Mouse (Mus musculus): ENCODE measurements at regions not wholly inside any gene's neighbourhood (a gene's known extent, or its start where the extent isn't known, plus 50 kb on each side); places are given as distances from the start of the nearest gene placed in this dataset.

- WGBS: 28% methylated on average over 8 of the region's 8 CpGs
- no peaks in the 10 kb centered on the region for H3K36me3 ChIP-seq (ENCODE audit: control insufficient read depth, insufficient read depth, low read length)
- no peak overlapping the region for H3K4me2 ChIP-seq (ENCODE audit: low read depth, low read length)
- no peaks in the 10 kb centered on the region for H3K4me1 ChIP-seq (replicated peaks; ENCODE audit: control insufficient read depth, insufficient read depth, low read length)
- ATAC-seq (ENCODE audit: low read depth): no peak
- no peaks in the 10 kb centered on the region for H3K27me3 ChIP-seq (ENCODE audit: control insufficient read depth, insufficient read depth, low read depth, low read length)
- no peaks in the 10 kb centered on the region for H3K9me3 ChIP-seq (ENCODE audit: control insufficient read depth, low read length)
- no peak overlapping the region for H3K9ac ChIP-seq (ENCODE audit: low read length)
- H3K4me3 ChIP-seq (ENCODE audit: low read length): no peak overlapping the region
- no peak overlapping the region for H3K27ac ChIP-seq (ENCODE audit: low read length)
Measured at GRCm38 (mm10) chr7:135792918-135793317, 76.8 kb upstream of the Mki67 start.

GRCm38 (mm10) chr7:135794238-135794637 is 78.1 kb upstream of the Mki67 start:
- H3K27me3 ChIP-seq (ENCODE audit: control insufficient read depth, insufficient read depth, low read depth, low read length): no peaks in the 10 kb centered on the region
- no peak overlapping the region for H3K4me2 ChIP-seq (ENCODE audit: low read depth, low read length)
- no peak overlapping the region for H3K9ac ChIP-seq (ENCODE audit: low read length)
- no peaks in the 10 kb centered on the region for H3K9me3 ChIP-seq (ENCODE audit: control insufficient read depth, low read length)
- H3K4me3 ChIP-seq (ENCODE audit: low read length): no peak overlapping the region
- H3K4me1 ChIP-seq (replicated peaks; ENCODE audit: control insufficient read depth, insufficient read depth, low read length): no peaks in the 10 kb centered on the region
- ATAC-seq (ENCODE audit: low read depth): no peak
- 44% methylated on average over 7 of the region's 7 CpGs for WGBS
- no peaks in the 10 kb centered on the region for H3K36me3 ChIP-seq (ENCODE audit: control insufficient read depth, insufficient read depth, low read length)
- no peak overlapping the region for H3K27ac ChIP-seq (ENCODE audit: low read length)

- 37% methylated on average over 2 of the region's 2 CpGs for WGBS
- Histone ChIP-seq H3K9me3 (ENCODE audit: control insufficient read depth, low read length) (no peaks in the 10 kb centered on the region), H3K4me1 (replicated peaks; ENCODE audit: control insufficient read depth, insufficient read depth, low read length) (no peaks in the 10 kb centered on the region), H3K36me3 (ENCODE audit: control insufficient read depth, insufficient read depth, low read length) (no peaks in the 10 kb centered on the region), H3K4me3 (ENCODE audit: low read length) (no peak overlapping the region), H3K4me2 (ENCODE audit: low read depth, low read length) (no peak overlapping the region), H3K27ac (ENCODE audit: low read length) (no peak overlapping the region), H3K27me3 (ENCODE audit: control insufficient read depth, insufficient read depth, low read depth, low read length) (no peaks in the 10 kb centered on the region), H3K9ac (ENCODE audit: low read length) (no peak overlapping the region)
- ATAC-seq (ENCODE audit: low read depth): no peak
Measured at GRCm38 (mm10) chr7:135794679-135795078, 78.5 kb upstream of the Mki67 start.

GRCm38 (mm10) chr7:135798441-135798840 is 82.3 kb upstream of the Mki67 start:
- H3K9me3 ChIP-seq (ENCODE audit: control insufficient read depth, low read length): no peaks in the 10 kb centered on the region
- H3K4me3 ChIP-seq (ENCODE audit: low read length): no peak overlapping the region
- no peak overlapping the region for H3K4me2 ChIP-seq (ENCODE audit: low read depth, low read length)
- no peak overlapping the region for H3K27ac ChIP-seq (ENCODE audit: low read length)
- no peaks in the 10 kb centered on the region for H3K36me3 ChIP-seq (ENCODE audit: control insufficient read depth, insufficient read depth, low read length)
- no peaks in the 10 kb centered on the region for H3K27me3 ChIP-seq (ENCODE audit: control insufficient read depth, insufficient read depth, low read depth, low read length)
- WGBS: 40% methylated on average over 2 of the region's 2 CpGs
- H3K4me1 ChIP-seq (replicated peaks; ENCODE audit: control insufficient read depth, insufficient read depth, low read length): no peaks in the 10 kb centered on the region
- H3K9ac ChIP-seq (ENCODE audit: low read length): no peak overlapping the region
- no peak for ATAC-seq (ENCODE audit: low read depth)

- WGBS: 78% methylated on average over 15 of the region's 15 CpGs
- Histone ChIP-seq H3K9ac (ENCODE audit: low read length) (no peak overlapping the region), H3K27ac (ENCODE audit: low read length) (no peak overlapping the region), H3K36me3 (ENCODE audit: control insufficient read depth, insufficient read depth, low read length) (no peaks in the 10 kb centered on the region), H3K9me3 (ENCODE audit: control insufficient read depth, low read length) (no peaks in the 10 kb centered on the region), H3K27me3 (ENCODE audit: control insufficient read depth, insufficient read depth, low read depth, low read length) (no peaks in the 10 kb centered on the region), H3K4me1 (replicated peaks; ENCODE audit: control insufficient read depth, insufficient read depth, low read length) (no peaks in the 10 kb centered on the region), H3K4me3 (ENCODE audit: low read length) (no peak overlapping the region), H3K4me2 (ENCODE audit: low read depth, low read length) (no peak overlapping the region)
- no peak for ATAC-seq (ENCODE audit: low read depth)
Measured at GRCm38 (mm10) chr7:135802598-135803121, 86.5 kb upstream of the Mki67 start.

- Histone ChIP-seq H3K9me3 (ENCODE audit: control insufficient read depth, low read length) (no peaks in the 10 kb centered on the region), H3K27me3 (ENCODE audit: control insufficient read depth, insufficient read depth, low read depth, low read length) (no peaks in the 10 kb centered on the region), H3K27ac (ENCODE audit: low read length) (no peak overlapping the region), H3K4me2 (ENCODE audit: low read depth, low read length) (no peak overlapping the region), H3K4me3 (ENCODE audit: low read length) (no peak overlapping the region), H3K36me3 (ENCODE audit: control insufficient read depth, insufficient read depth, low read length) (no peaks in the 10 kb centered on the region), H3K4me1 (replicated peaks; ENCODE audit: control insufficient read depth, insufficient read depth, low read length) (0 out of 2 replicates have a peak, but pooled peaks cover 3% of the 10 kb centered on the region), H3K9ac (ENCODE audit: low read length) (no peak overlapping the region)
- WGBS: 46% methylated on average over 7 of the region's 7 CpGs
- no peak for ATAC-seq (ENCODE audit: low read depth)
Measured at GRCm38 (mm10) chr7:135804730-135805129, 88.6 kb upstream of the Mki67 start.

- ATAC-seq (ENCODE audit: low read depth): no peak
- WGBS: 61% methylated on average over 8 of the region's 8 CpGs
- Histone ChIP-seq H3K36me3 (ENCODE audit: control insufficient read depth, insufficient read depth, low read length) (no peaks in the 10 kb centered on the region), H3K27ac (ENCODE audit: low read length) (no peak overlapping the region), H3K4me3 (ENCODE audit: low read length) (no peak overlapping the region), H3K4me2 (ENCODE audit: low read depth, low read length) (no peak overlapping the region), H3K4me1 (replicated peaks; ENCODE audit: control insufficient read depth, insufficient read depth, low read length) (peaks cover 7% of the 10 kb centered on the region; the same call in 1 of the 2 replicates), H3K9me3 (ENCODE audit: control insufficient read depth, low read length) (no peaks in the 10 kb centered on the region), H3K9ac (ENCODE audit: low read length) (no peak overlapping the region), H3K27me3 (ENCODE audit: control insufficient read depth, insufficient read depth, low read depth, low read length) (no peaks in the 10 kb centered on the region)
Measured at GRCm38 (mm10) chr7:135806139-135806538, 90.0 kb upstream of the Mki67 start.

GRCm38 (mm10) chr7:135806673-135807072 is 90.5 kb upstream of the Mki67 start:
- no peak overlapping the region for H3K27ac ChIP-seq (ENCODE audit: low read length)
- no peak overlapping the region for H3K9ac ChIP-seq (ENCODE audit: low read length)
- H3K36me3 ChIP-seq (ENCODE audit: control insufficient read depth, insufficient read depth, low read length): no peaks in the 10 kb centered on the region
- no peak overlapping the region for H3K4me2 ChIP-seq (ENCODE audit: low read depth, low read length)
- no peak for ATAC-seq (ENCODE audit: low read depth)
- no peak overlapping the region for H3K4me3 ChIP-seq (ENCODE audit: low read length)
- peaks cover 11% of the 10 kb centered on the region; the same call in 1 of the 2 replicates for H3K4me1 ChIP-seq (replicated peaks; ENCODE audit: control insufficient read depth, insufficient read depth, low read length)
- WGBS: 85% methylated on average over 7 of the region's 7 CpGs
- no peaks in the 10 kb centered on the region for H3K27me3 ChIP-seq (ENCODE audit: control insufficient read depth, insufficient read depth, low read depth, low read length)
- no peaks in the 10 kb centered on the region for H3K9me3 ChIP-seq (ENCODE audit: control insufficient read depth, low read length)

- H3K36me3 ChIP-seq (ENCODE audit: control insufficient read depth, insufficient read depth, low read length): no peaks in the 10 kb centered on the region
- peak overlapping the region; percentile 1; the same call in 1 of the 2 replicates for H3K4me2 ChIP-seq (ENCODE audit: low read depth, low read length)
- no peak overlapping the region for H3K4me3 ChIP-seq (ENCODE audit: low read length)
- no peaks in the 10 kb centered on the region for H3K27me3 ChIP-seq (ENCODE audit: control insufficient read depth, insufficient read depth, low read depth, low read length)
- H3K9me3 ChIP-seq (ENCODE audit: control insufficient read depth, low read length): no peaks in the 10 kb centered on the region
- no peak overlapping the region for H3K9ac ChIP-seq (ENCODE audit: low read length)
- no peak for ATAC-seq (ENCODE audit: low read depth)
- H3K27ac ChIP-seq (ENCODE audit: low read length): no peak overlapping the region
- peaks cover 11% of the 10 kb centered on the region; the same call in 1 of the 2 replicates for H3K4me1 ChIP-seq (replicated peaks; ENCODE audit: control insufficient read depth, insufficient read depth, low read length)
- WGBS: 65% methylated on average over 10 of the region's 10 CpGs
Measured at GRCm38 (mm10) chr7:135809167-135809566, 93.0 kb upstream of the Mki67 start.
